Mouse (Mus musculus): ENCODE data around the gene Acad8. TPM values are rescaled to one million over a fixed set of nuclear protein-coding genes. Genes with fewer than 3 reads are reported as not detected.

Gene Acad8
- polyA plus RNA-seq, 1 experiment from 2014 or later: 35.9 TPM

Other genes with a start within 250 kb of the Acad8 start
- gene Glb1l2, start 193.1 kb downstream of the Acad8 start, polyA plus RNA-seq (2014; fragmentation: Nextera tagmentation; extraction: Ambion mirVana): 1.9 and 3.1 TPM in 2 replicates
- gene Glb1l3, start 138.7 kb downstream of the Acad8 start, polyA plus RNA-seq (2014; fragmentation: Nextera tagmentation; extraction: Ambion mirVana): not detected in 2 replicates
- gene Gm1110, start 76.5 kb downstream of the Acad8 start, polyA plus RNA-seq (2014; fragmentation: Nextera tagmentation; extraction: Ambion mirVana): not detected in 2 replicates
- gene Thyn1, start 144 bp upstream of the Acad8 start, polyA plus RNA-seq (2014; fragmentation: Nextera tagmentation; extraction: Ambion mirVana): 167 and 170 TPM in 2 replicates
- 35.9 and 36.4 TPM in 2 replicates for gene Vps26b, start 30.5 kb upstream of the Acad8 start, polyA plus RNA-seq (2014; fragmentation: Nextera tagmentation; extraction: Ambion mirVana)
- 32.7 and 36.4 TPM in 2 replicates for gene Ncapd3, start 30.6 kb upstream of the Acad8 start, polyA plus RNA-seq (2014; fragmentation: Nextera tagmentation; extraction: Ambion mirVana)
- gene Jam3, start 155.9 kb upstream of the Acad8 start, polyA plus RNA-seq (2014; fragmentation: Nextera tagmentation; extraction: Ambion mirVana): 60.0 and 63.4 TPM in 2 replicates

Measured in intestine, embryonic 14.5 days (tissue).